Mouse (Mus musculus): Measurements from ENCODE around the gene Saa2.

- TF ChIP-seq POLR2A (IDR thresholded peaks at IDR 0.05; ENCODE audit: borderline replicate concordance, low read depth, low read length) = no peak
- TF ChIP-seq CTCF (IDR thresholded peaks at IDR 0.05; ENCODE audit: low read depth, low read length) = no peak
Measured at GRCm38 (mm10) chr7:46732458-46732857, 19.1 kb upstream of the Saa2 start, which contains the start of gene Saa4.
